Mouse (Mus musculus) heart, postnatal 36 days (tissue): ENCODE data around the gene Pop7. TPM values are rescaled to one million over a fixed set of nuclear protein-coding genes. Genes with fewer than 3 reads are reported as not detected.

ENCODE experiments used
- DNase-seq, 2 experiments: peaks; one replicate each; pipeline ENCODE4 v3.0.0; 2021 to 2022
- intact Hi-C: fragments of 180-260 bp; cut with DNase I; formaldehyde crosslinking; loops from one replicate; pipeline ENCODE4 v1.15.1; 2025
- total RNA-seq, 2 experiments: library from RNA; stranded (reverse); gene quantifications; 2 replicates each; pipeline ENCODE4 v1.2.3; 2021

Pop7 gene
- total RNA-seq, 2 experiments from 2014 or later = 13.1 to 14.1 TPM

- intact Hi-C loops = loop anchor here (10.0 kb wide), 1 partner anchor 635 kb away; the partner anchor contains the start of gene Cops6
- DNase-seq = no peak
Observed at GRCm38 (mm10) chr5:137529221-137529995, 27.1 kb upstream of the Pop7 start.

- no peak for DNase-seq
- intact Hi-C loops = loop anchor here (10.0 kb wide), 1 partner anchor 636 kb away; the partner anchor contains the start of gene Cops6
Observed at GRCm38 (mm10) chr5:137528247-137528968, 26.1 kb upstream of the Pop7 start.

DNA sequence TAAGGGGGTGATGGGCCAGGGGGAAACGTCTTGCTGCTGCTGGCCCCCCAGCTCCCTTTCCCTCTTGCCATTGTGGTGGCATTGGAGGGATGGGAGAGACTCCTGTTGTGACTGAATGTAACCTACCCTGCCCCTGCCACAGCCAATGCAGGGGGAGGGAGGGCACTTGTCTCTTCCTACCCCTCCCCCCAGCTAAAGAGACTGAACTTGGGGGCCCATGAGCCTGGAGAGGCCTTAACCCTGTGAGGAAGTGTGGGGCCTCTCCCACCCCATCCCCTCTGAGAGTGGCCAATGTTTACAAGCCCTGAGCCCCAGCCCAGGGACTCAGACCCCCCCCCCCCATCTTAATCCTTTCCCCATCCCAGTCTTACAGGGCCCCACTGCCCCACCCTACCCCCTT is 25.1 kb upstream of the Pop7 start:
- intact Hi-C loops = loop anchor here (10.0 kb wide), 1 partner anchor 637 kb away; the partner anchor contains the start of gene Cops6
- DNase-seq = no peak

DNA sequence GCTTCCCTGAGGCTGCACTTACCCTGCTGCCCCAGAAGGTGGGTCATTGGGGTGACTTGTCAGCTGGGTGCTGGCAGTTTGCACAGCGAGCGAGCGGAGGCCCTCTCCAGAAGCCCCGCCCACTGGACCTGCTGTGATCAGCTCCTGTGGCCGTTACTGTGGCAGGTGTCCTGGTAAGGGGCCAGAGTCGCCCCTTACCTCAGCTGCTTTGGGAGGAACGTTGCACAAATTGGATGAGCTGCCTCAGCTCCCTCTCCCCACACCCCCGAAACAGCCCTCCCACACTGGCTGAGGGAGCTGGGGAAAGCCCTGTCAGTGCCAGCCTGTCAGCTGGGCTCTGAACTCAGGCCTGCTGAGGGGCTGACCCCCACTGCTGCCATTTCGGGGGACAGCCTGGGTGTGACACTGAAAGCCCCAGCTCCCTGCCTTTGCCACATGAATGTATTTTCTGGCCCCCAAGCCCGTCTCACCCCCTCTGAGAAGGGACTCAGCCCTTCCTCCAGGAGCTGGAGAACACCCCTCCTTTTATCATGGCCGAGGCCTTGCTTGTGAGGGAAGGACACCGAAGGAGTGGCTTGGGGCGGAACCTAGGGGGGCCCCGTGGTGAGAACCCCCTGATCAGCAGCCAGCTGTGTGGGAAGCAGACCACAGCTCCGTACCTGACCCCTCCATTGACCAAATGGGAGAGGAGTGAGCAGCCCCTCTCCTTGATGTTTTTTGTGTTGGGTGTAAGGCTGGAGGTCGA is 24.0 kb upstream of the Pop7 start:
- intact Hi-C loops = loop anchor here (10.0 kb wide), 1 partner anchor 638 kb away; the partner anchor contains the start of gene Cops6
- DNase-seq = peak in 1 of 2 experiments; percentile 36

GRCm38 (mm10) chr5:137525511-137525910 is 23.2 kb upstream of the Pop7 start:
- intact Hi-C loops = loop anchor here (10.0 kb wide), 1 partner anchor 639 kb away; the partner anchor contains the start of gene Cops6
- DNase-seq = no peak

GRCm38 (mm10) chr5:137524671-137525070 is 22.4 kb upstream of the Pop7 start:
- intact Hi-C loops = loop anchor here (10.0 kb wide), 1 partner anchor 640 kb away; the partner anchor contains the start of gene Cops6
- no peak for DNase-seq

DNA sequence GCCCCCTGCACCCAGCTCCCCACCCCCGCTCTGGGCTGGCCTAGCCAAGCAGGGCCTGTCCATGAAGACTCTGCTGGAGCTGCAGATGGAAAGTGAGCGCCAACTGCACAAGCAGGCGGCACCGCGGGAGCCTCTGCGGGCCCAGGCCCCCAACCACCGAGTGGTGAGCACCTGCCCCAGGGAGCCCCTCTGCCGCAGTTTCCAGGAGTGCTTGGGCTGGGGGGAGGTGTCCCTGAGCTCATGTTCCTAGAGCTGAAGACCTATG is 21.9 kb upstream of the Pop7 start:
- intact Hi-C loops = loop anchor here (10.0 kb wide), 1 partner anchor 641 kb away; the partner anchor contains the start of gene Cops6
- DNase-seq = no peak

GRCm38 (mm10) chr5:137523396-137524250 is 21.3 kb upstream of the Pop7 start:
- DNase-seq = no peak
- intact Hi-C loops = loop anchor here (10.0 kb wide), 1 partner anchor 641 kb away; the partner anchor contains the start of gene Cops6

GRCm38 (mm10) chr5:137522711-137523110 is 20.4 kb upstream of the Pop7 start:
- intact Hi-C loops = loop anchor here (10.0 kb wide), 1 partner anchor 642 kb away; the partner anchor contains the start of gene Cops6
- DNase-seq = no peak

DNA sequence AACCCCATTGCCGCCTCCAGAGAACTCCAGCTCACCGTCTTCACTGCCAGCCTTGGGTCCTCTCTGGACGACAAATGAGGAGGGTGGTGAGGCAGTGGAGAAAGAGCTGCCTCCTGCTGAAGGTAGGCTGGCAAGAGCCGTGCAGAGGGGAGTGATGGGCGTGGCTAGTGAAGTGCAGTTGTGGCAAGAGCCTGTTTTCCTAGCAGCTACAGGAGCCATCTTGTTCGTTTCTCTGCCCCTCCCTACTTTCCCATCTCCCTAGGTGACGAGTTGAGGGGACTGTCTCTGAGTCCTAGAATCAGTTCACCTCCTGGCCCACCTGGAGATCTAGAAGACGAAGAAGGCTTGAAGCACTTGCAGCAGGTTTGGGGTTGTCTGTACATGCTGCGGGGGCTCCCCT is 19.5 kb upstream of the Pop7 start:
- intact Hi-C loops = loop anchor here (10.0 kb wide), 1 partner anchor 643 kb away; the partner anchor contains the start of gene Cops6
- no peak for DNase-seq

- DNase-seq = no peak
- intact Hi-C loops = loop anchor here (10.0 kb wide), 1 partner anchor 645 kb away; the partner anchor contains the start of gene Cops6
Observed at GRCm38 (mm10) chr5:137519691-137520550, 17.6 kb upstream of the Pop7 start.

DNA sequence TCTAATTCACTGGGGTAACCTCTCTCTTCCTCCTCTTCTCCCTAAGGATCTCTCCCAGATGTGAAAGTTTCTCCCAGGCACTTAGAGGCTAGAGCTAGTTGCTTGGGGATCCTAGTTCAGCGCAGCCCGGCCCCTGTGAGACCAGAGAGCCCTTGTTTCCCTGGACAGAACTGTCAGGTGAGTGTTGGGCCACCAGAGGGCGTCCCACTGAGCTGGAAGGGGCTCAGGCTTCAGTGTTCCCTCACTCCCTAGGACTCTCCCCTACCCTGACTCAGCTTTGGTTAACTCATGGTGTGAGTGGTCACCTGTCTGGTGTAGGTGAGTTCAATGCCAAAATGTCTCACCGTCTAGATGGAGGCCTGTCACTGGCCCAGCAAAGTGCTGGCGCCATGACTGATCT is 16.1 kb upstream of the Pop7 start, which contains the start of gene Gigyf1:
Gene Gigyf1, plus strand, starts transcription at position 113 of the 400 bp plus-strand sequence.
- intact Hi-C loops = no loop called here
- DNase-seq = no peak

GRCm38 (mm10) chr5:137514811-137515210 is 12.5 kb upstream of the Pop7 start:
- DNase-seq = no peak
- intact Hi-C loops = loop anchor here (5.0 kb wide), 1 partner anchor 72 kb away; no protein-coding TSS in a partner anchor

DNA sequence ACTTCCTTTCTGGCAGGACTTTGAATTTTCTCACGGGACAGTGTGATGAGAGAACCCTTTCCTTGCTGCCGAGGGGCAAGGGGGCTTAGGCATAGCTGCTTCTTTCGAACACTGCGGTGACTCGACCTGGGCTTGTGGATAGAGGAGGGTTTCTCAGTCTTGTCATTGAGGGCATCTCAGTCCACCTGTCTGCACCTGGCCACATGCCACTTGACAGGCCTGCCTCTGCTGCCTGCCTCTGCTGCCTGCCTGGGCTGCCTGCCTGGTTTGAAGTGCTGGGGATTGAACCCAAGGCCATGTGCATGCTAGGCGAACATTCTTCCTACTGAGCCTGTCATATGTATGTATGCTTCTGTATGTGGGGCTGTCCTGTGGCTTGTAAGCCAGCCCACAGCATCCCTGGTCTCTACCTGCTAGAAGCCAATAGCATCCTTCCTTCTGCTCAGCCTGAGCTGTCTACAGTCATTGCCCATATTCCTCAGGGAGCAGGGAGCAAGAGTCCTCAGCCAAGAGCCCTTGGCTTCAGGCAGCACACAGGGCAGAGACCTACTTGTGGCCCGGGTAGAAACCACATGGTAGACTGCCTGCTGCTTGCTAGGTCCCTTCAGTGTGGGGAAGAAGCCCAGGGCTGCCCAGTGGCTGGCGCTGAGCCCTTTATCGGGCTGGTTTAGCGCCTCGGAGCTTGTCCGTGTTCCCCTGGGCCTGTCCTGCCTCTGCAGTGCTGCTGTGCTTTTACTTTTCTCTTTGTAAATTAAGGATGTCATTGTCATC is 11.8 kb upstream of the Pop7 start:
- no peak for DNase-seq
- intact Hi-C loops = loop anchor here (5.0 kb wide), 1 partner anchor 73 kb away; no protein-coding TSS in a partner anchor

- intact Hi-C loops = loop anchor here (5.0 kb wide), 1 partner anchor 74 kb away; no protein-coding TSS in a partner anchor
- peak in 1 of 2 experiments; percentile 50 for DNase-seq
Observed at GRCm38 (mm10) chr5:137512847-137513794, 10.8 kb upstream of the Pop7 start.

DNA sequence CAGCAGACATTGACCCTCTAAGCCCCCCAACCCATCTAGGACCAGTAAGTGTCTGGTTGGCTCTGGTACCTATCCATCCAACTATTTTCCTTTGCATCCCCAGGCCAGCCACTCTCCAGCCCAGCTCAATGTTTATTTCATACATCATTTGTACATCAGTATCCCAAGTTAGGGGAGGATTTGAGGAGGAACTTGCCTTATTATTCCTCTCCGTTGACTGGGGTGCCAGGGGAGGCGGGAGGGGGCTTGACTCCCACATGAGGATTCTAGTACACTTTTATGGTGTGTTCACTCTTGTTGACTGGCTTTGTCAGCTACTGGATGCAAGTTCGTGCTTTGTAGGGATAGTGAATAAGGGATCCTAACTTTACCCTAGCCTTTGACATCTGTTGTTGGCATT is 9.4 kb upstream of the Pop7 start:
- intact Hi-C loops = loop anchor here (1.0 to 5.0 kb wide), 2 partner anchors 22 to 76 kb away; partner anchors contain the start of genes Epo and Gnb2
- DNase-seq = no peak
